Mouse (Mus musculus) activated CD4-positive, CD25-positive, alpha-beta regulatory T cell (primary cell): ENCODE data around the gene Crtac1. TPM values are rescaled to one million over a fixed set of nuclear protein-coding genes. Genes with fewer than 3 reads are reported as not detected.

ENCODE experiments used
- polyA plus RNA-seq, 2 experiments: library from polyadenylated mRNA; unstranded; fragments of 100-300 nt; shearing (Covaris generic); gene quantifications; one replicate each; pipeline ENCODE4 v1.2.1; 2017

Gene Crtac1
- under 1 TPM in 1 of 2 experiments, not detected in 1; 0.17 TPM for polyA plus RNA-seq

DNA sequence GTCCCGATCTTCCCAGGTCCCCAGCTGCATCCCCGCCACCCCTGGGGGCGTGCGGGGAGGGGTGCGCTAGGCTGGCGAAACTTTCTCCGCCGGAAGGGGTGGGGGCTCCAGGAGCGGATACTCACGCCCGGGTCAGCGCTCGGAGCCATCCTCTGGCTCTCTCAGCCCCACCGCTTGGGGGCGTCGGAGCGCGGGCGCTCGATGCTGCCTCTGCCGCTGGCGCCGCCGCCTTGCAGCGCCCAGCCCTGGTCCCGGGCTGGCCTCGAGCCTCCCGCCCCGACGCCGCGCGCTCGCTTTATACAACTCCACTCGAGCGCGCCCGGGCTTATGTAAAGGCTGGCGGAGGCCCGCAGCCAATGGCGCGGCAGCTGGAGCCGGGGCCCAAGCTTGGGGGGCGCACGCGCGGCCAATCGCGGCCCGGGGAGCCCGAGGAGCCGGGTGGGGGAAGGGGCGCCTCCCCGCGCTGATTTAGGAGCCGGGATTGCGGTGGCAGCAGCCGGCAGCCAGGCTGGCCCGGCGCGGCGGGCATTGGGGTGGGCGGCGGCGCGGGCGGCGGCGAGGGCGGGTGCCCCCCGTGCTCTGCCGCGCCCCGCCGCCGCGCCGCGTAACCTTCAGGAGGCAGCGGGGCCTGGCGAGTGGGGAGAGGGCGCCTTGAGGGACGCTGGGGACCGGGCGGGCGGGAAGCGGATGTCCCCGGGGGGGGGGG lies at the start of gene Crtac1:
TSS of gene Crtac1 (minus strand) at position 299 of the 706 bp plus-strand sequence.

DNA sequence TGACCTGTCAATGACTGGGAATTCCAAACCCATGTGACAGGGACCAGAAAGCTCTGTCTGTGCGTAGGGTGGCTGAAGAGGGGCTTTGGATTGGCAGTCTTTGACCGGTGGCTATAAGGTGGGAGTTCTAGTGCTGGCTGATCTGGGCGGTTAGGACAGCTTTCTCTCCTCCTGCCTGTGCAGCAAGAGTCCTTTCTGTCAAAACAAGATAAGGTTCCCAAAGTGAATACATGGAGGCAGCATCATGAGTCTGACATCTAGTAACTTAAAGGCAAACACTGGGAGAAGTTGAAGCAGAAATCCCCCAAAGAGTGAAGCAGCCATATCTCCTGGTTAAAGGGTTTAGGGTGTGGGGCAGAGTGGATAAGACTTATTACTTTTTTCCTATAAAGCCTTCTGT lies 184.1 kb downstream of the Crtac1 start, which contains the start of gene Golga7b:
TSS of gene Golga7b (plus strand) at position 56 of the 400 bp plus-strand sequence.

Other genes with a start within 250 kb of the Crtac1 start
- gene Sfrp5, start 229.5 kb downstream of the Crtac1 start, polyA plus RNA-seq: not detected
- under 1 TPM in 1 of 2 experiments, not detected in 1; 0.12 TPM for gene Golga7b, start 184.2 kb downstream of the Crtac1 start, polyA plus RNA-seq
- gene R3hcc1l, start 87.0 kb upstream of the Crtac1 start, polyA plus RNA-seq: 10 to 100 TPM; 40.2 to 44.9 TPM
- under 1 TPM; 0.34 to 0.47 TPM for gene Loxl4, start 181.0 kb upstream of the Crtac1 start, polyA plus RNA-seq